ENCODE assay signal across 13 mouse cellular contexts in the genomic region with DNA sequence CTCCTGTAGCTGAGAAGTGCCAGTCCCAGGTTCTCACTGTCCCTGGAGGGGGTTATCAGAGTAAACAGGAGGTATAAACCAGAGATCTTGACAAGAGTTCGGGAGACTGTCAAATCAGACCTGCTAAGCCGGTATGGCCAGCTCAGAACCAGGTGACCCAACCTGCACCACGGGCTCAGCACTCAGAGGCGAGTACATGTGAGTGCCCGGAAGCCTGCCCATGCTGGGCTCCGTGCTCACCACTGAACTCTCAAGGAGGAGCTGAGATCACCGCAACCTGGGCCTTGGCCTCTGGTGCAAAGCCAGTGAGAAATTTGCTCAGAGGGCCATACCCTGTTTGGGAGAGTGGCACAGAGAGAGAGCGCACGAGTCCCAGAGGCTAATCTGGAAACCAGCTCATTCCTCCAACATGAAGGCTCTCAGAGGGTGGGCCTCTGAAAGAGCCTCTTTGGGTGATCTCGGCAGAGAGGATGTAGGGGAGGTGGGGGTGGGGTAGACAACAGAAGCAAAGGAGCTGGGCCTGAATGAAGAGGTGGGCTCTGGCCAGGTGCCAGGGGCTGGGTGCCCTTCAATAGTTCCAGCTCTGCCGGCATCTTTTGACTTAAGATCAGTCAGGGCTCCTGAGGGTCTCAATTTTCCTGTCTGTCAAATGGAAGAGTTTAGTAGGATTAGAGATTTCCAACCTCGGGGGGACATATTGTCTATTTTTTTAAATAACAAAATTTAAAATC. TPM values are rescaled to one million over a fixed set of nuclear protein-coding genes. Genes with fewer than 3 reads are reported as not detected.
DNase-seq lines count a peak whose midpoint lies in the region; ATAC-seq lines count a peak whose summit lies in the region.
"Had no signal": no experiment of that assay in that cellular context is flagged by ENCODE, and none has a peak within 500 bp of the region (broad histone marks: within the 10 kb centered on the region; RNA-seq: fewer than 3 reads in every experiment).

No protein-coding gene starts in this region.

- WGBS in kidney, embryonic 16.5 days = 65% methylated on average over 12 of the region's 12 CpGs
- 72% methylated on average over 12 of the region's 12 CpGs for WGBS in limb, embryonic 12.5 days
- WGBS in stomach, embryonic 16.5 days = 58% methylated on average over 12 of the region's 12 CpGs

- H3K36me3 ChIP-seq in kidney, embryonic 16.5 days (ENCODE audit: insufficient read depth, low read length) = peaks cover 18% of the 10 kb centered on the region
- peaks cover 37% of the 10 kb centered on the region for H3K36me3 ChIP-seq in limb, embryonic 12.5 days
- no peaks in the 10 kb centered on the region for H3K36me3 ChIP-seq in stomach, embryonic 16.5 days (ENCODE audit: control insufficient read depth, insufficient read depth, low read length)
- H3K36me3 ChIP-seq: G1E had no signal

- peaks cover 35% of the 10 kb centered on the region for H3K4me1 ChIP-seq in kidney, embryonic 16.5 days (ENCODE audit: insufficient read depth, low read length)
- H3K4me1 ChIP-seq in limb, embryonic 12.5 days (replicated peaks) = peaks cover 45% of the 10 kb centered on the region
- 0 out of 2 replicates have a peak, but pooled peaks cover 3% of the 10 kb centered on the region for H3K4me1 ChIP-seq in stomach, embryonic 16.5 days (ENCODE audit: control insufficient read depth, insufficient read depth, low read length)

- no peak overlapping the region for H3K4me2 ChIP-seq in kidney, embryonic 16.5 days (replicated peaks; ENCODE audit: low read depth, low read length)
- no peak overlapping the region for H3K4me2 ChIP-seq in limb, embryonic 12.5 days
- H3K4me2 ChIP-seq in stomach, embryonic 16.5 days (ENCODE audit: low read depth, low read length) = no peak overlapping the region
- H3K4me2 ChIP-seq: hindbrain, embryonic 15.5 days had no signal

- peak; percentile 23 for DNase-seq in adrenal gland, adult 2 months
- DNase-seq in adrenal gland, postnatal 25 days = no peak
- no peak for DNase-seq in kidney, postnatal 10 days
- DNase-seq in kidney, postnatal 4 days = no peak
- no peak for DNase-seq in ovary, postnatal 10 days (ENCODE audit: low spot score)
- DNase-seq: heart, adult 11 months; thymus, adult 2 months had no signal

- ATAC-seq in kidney, embryonic 16.5 days (ENCODE audit: low FRiP score, low TSS enrichment) = 0 out of 2 replicates have a peak, but pooled peaks have one; percentile 5
- no peak for ATAC-seq in limb, embryonic 12.5 days (ENCODE audit: insufficient number of reproducible peaks, insufficient read depth, low FRiP score, low TSS enrichment, low read depth)
- peak; percentile 35; the same call in 1 of the 2 replicates for ATAC-seq in stomach, embryonic 16.5 days (ENCODE audit: insufficient read depth, low FRiP score)

- peak overlapping the region; percentile 35; the same call in 1 of the 2 replicates for H3K9ac ChIP-seq in kidney, embryonic 16.5 days (replicated peaks; ENCODE audit: low read length)
- no peak overlapping the region for H3K9ac ChIP-seq in limb, embryonic 12.5 days (replicated peaks)
- no peak overlapping the region for H3K9ac ChIP-seq in stomach, embryonic 16.5 days (ENCODE audit: low read length)
- H3K9ac ChIP-seq: hindbrain, embryonic 15.5 days had no signal

- no peaks in the 10 kb centered on the region for H3K9me3 ChIP-seq in kidney, embryonic 16.5 days (ENCODE audit: low read length)
- no peaks in the 10 kb centered on the region for H3K9me3 ChIP-seq in limb, embryonic 12.5 days
- no peaks in the 10 kb centered on the region for H3K9me3 ChIP-seq in stomach, embryonic 16.5 days (replicated peaks; ENCODE audit: control insufficient read depth, low read length)
- H3K9me3 ChIP-seq: G1E; hindbrain, embryonic 15.5 days; midbrain, embryonic 10.5 days had no signal

- H3K27me3 ChIP-seq in kidney, embryonic 16.5 days (ENCODE audit: insufficient read depth, low read length) = no peaks in the 10 kb centered on the region
- H3K27me3 ChIP-seq in limb, embryonic 12.5 days = no peaks in the 10 kb centered on the region
- no peaks in the 10 kb centered on the region for H3K27me3 ChIP-seq in stomach, embryonic 16.5 days (ENCODE audit: control insufficient read depth, insufficient read depth, low read length)
- H3K27me3 ChIP-seq: hindbrain, embryonic 15.5 days had no signal

- no peak overlapping the region for H3K4me3 ChIP-seq in kidney, embryonic 16.5 days (ENCODE audit: low read length)
- no peak overlapping the region for H3K4me3 ChIP-seq in limb, embryonic 12.5 days (replicated peaks)
- no peak overlapping the region for H3K4me3 ChIP-seq in stomach, embryonic 16.5 days (replicated peaks; ENCODE audit: low read length)
- H3K4me3 ChIP-seq: hindbrain, embryonic 15.5 days; midbrain, embryonic 10.5 days had no signal

- H3K27ac ChIP-seq in kidney, embryonic 16.5 days (ENCODE audit: low read length) = peak overlapping the region; percentile 76
- peak overlapping the region; percentile 2; the same call in 1 of the 2 replicates for H3K27ac ChIP-seq in limb, embryonic 12.5 days
- H3K27ac ChIP-seq in stomach, embryonic 16.5 days (ENCODE audit: low read length) = no peak overlapping the region
- H3K27ac ChIP-seq: hindbrain, embryonic 15.5 days; midbrain, embryonic 10.5 days had no signal

RNA-seq across cellular contexts. Expression of a gene that starts 24.0 kb away (rescaled TPM):
- 10 to 100 TPM in 1 of 2 experiments, 1 to 10 TPM in 1; 8.4 to 12.5 TPM for total RNA-seq in adrenal gland, adult 2 months (2021)
- polyA plus RNA-seq in adrenal gland, adult 2 months (2012; rRNA removed) = 26.5 and 32.3 TPM in 2 replicates
- total RNA-seq in adrenal gland, postnatal 25 days (2021) = 14.3 and 17.9 TPM in 2 replicates
- polyA plus RNA-seq in kidney, embryonic 16.5 days (2015; fragmentation: Nextera tagmentation; extraction: Ambion mirVana) = 6.4 and 7.2 TPM in 2 replicates
- polyA plus RNA-seq in limb, embryonic 12.5 days (2016; fragmentation: Nextera tagmentation; extraction: Ambion mirVana) = 11.4 and 13.0 TPM in 2 replicates
- 2.0 and 2.8 TPM in 2 replicates for polyA plus RNA-seq in stomach, embryonic 16.5 days (2015; fragmentation: Nextera tagmentation; extraction: Ambion mirVana)
- polyA plus RNA-seq: G1E had no signal

RNA-seq across cellular contexts. Expression of a gene that starts 54.8 kb away (rescaled TPM):
- 10 to 100 TPM; 36.2 to 55.1 TPM for total RNA-seq in adrenal gland, adult 2 months (2021)
- 39.0 and 45.9 TPM in 2 replicates for polyA plus RNA-seq in adrenal gland, adult 2 months (2012; rRNA removed)
- 36.0 and 44.8 TPM in 2 replicates for total RNA-seq in adrenal gland, postnatal 25 days (2021)
- 21.7 and 26.3 TPM in 2 replicates for polyA plus RNA-seq in kidney, embryonic 16.5 days (2015; fragmentation: Nextera tagmentation; extraction: Ambion mirVana)
- 22.4 and 26.0 TPM in 2 replicates for polyA plus RNA-seq in limb, embryonic 12.5 days (2016; fragmentation: Nextera tagmentation; extraction: Ambion mirVana)
- polyA plus RNA-seq in stomach, embryonic 16.5 days (2015; fragmentation: Nextera tagmentation; extraction: Ambion mirVana) = 14.3 and 15.0 TPM in 2 replicates
- total RNA-seq: G1E had no signal
- polyA plus RNA-seq: G1E had no signal
